Mouse (Mus musculus) lung, adult 18-20 months (tissue): ENCODE measurements around the gene Heatr9.
A peak's percentile ranks its signal among the peaks of the same experiment; 100 is the strongest.
"Not testable (repeated sequence)": the region's sequence is repeated elsewhere in the genome, so short reads cannot be mapped to it uniquely, and the experiment has no call there.

Experiments used
- DNase-seq, 2 experiments: peaks; one replicate each; pipeline ENCODE4 v3.0.0; 2022; ENCODE audit warnings: mixed read lengths in 2 of 2

Gene Heatr9

DNA sequence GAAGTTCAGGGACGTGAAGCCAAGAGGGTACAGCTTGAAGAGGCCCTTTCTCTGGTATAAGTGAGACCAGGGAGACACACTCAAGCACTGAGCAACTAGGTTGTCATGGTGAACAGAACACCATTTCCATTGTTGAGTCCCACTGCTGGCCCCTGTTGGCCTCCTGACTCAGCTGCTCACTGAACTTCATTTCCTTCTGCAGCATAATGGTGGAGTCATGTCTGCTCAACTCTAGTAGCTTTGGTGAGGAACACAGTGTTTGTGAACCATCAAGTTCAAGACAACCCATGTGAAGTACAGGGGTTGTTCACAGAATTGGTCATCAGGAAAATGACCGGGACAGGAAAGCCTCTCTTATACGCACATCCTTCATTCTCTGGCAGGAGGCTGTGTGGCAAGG lies at the start of gene Heatr9:
TSS of gene Heatr9 (minus strand) at position 101 of the 400 bp plus-strand sequence.
- no peak for DNase-seq

DNA sequence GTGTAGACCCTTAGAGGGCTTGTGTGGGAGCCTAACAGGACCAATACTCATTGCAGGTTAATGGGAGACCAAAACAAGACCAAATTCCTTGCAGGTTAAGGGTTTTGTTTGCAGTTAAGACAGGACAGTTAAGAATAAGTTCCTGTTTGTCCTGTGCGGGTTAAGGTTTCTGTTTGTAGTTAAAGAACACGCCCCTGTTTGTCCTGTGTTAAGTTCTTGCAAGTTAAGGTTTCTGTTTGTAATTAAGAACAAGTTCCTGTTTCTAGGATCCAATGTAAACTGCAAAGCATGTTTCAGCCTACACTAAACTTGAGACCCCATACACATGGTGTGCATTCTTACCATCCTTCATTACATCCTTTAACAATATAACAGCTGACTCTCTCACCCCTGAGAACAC lies 48.2 kb upstream of the Heatr9 start:
- no peak for DNase-seq

GRCm38 (mm10) chr11:83569249-83569648 lies 47.3 kb upstream of the Heatr9 start:
- no peak for DNase-seq

GRCm38 (mm10) chr11:83568786-83569185 lies 46.8 kb upstream of the Heatr9 start:
- no peak for DNase-seq

DNA sequence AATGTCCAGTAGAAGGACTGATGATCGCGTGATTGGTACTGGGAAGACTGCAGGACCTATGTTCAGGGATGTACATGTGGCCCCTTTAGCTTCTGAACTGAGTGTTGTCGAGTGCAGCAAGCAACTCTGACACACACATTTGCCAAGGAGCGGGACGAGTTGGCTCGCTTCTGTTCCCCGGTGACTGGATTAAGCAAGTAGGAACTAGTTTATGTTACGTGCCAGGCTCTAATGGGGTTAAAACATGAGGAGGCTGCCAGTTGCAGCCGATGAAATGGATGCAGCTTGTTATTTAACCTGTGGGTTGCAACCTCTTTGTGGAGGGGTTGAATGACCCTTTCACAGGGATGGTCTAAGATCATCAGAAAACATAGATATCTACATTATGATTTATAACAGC lies 46.1 kb upstream of the Heatr9 start:
- DNase-seq = no peak

DNA sequence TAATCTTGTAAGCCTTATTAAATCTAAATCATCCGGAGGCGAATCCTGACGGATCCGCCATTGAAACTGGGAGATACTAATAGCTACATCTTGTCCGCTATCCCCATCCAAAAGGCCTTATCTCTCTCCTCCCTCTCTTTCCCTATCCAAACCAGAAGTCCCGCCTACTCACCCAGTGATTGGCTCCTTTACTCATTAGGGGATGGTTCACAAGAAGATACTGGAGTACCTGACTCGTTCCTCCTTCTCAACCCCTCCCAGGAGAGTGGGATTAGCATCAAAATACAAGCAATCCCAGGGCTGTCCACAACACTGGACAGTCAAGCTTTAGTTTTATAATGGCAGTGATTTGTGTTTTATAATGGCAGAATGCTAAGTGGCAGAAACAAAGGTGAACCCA lies 45.3 kb upstream of the Heatr9 start:
- DNase-seq = no peak

DNA sequence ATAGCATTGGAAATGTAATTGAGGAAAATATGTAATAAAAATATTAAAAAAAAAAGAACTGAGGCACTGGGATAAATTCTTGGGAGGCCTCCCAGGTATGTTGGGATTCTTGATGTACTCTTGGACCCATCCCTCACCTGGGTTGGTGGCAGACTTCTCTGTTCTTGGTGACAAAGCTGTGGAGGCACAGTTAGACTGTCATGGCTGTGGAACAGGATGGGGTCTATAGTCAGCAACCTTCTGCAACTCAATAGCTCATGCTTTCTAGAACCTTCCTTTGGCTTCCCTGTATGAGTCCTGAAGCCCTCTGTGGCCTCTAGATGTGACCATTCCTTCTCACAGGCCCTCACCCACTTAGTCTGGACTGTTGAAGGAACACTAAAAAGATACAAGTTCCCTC lies 44.6 kb upstream of the Heatr9 start:
- no peak for DNase-seq

GRCm38 (mm10) chr11:83563754-83564153 lies 41.8 kb upstream of the Heatr9 start:
- no peak for DNase-seq

GRCm38 (mm10) chr11:83562311-83562887 lies 40.4 kb upstream of the Heatr9 start:
- no peak for DNase-seq

- DNase-seq = no peak
Observed at GRCm38 (mm10) chr11:83560405-83560804, 38.4 kb upstream of the Heatr9 start.

GRCm38 (mm10) chr11:83557074-83557473 lies 35.1 kb upstream of the Heatr9 start:
- DNase-seq = no peak

DNA sequence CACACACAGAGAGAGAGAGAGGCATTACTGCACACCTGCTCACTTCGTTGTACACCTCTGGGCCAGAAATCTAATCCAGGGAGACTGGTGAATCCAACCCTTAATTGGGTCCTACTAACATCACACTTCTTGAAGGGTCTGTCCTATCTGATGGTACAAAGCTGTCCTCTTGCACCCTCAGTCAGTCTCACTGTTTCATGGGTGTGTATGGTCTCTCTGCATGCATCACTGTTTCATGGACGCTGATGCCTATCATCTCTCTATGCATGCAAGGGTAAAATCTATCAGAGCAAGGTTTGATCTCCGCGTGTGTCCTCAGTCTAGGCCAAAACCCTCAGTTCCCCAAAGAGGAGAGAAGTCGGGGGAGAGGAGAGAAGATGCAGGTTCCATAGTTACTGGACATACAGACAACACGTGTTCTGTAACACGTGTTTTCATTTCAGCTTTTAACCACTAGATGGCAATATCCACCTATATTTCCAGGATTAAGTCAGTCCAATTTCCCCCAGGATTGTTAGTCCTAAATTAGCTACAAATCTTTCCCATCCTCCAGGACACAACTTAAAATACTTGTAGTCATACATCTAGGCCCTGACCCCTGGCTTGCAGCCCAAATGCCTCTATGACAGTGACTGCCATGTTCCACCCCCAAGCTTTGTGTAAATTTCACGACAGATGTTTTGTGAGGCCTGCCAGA lies 34.3 kb upstream of the Heatr9 start:
- DNase-seq = no peak

DNA sequence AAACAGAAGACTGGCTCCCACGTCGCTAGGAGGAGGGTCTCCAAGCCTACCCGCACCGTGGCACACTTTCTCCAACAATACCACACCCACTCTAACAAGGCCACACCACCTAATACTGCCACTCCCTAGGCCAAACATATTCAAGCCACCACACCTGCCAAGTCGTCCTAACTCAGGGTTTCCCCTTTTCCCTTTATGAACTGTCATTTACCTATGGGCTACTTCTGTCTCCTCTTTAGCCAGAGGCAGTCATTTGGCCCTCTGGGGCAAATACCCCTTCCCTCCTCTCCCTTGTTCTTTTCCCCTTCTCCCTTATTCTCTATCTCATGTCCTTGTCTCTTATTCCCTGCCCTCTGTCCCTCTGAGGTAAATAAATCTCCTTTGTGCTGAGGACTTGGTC lies 29.7 kb upstream of the Heatr9 start:
- no peak for DNase-seq

GRCm38 (mm10) chr11:83551037-83551436 lies 29.1 kb upstream of the Heatr9 start:
- not testable (repeated sequence) for DNase-seq

DNA sequence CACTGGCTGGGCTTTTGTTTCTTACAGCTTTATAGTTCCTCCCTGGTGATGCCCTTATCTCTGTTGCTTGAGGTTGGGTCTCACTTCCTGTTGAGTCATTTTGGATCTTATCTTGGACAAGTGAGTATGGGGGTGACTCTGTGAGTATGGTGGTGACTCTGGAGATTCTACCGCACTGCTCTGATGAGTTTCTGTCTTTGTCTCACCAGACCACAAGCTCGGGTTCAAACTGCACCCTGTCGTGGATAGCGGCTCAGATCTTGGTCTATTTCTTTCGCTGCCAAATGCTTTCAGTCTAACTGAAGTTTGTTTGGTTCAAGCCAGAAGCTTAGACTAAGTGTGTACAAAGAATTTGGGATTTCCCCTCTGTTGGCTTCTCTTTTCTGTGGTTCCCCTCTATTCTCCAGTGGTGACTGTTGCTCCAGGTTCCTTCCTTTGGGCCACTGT lies 28.2 kb upstream of the Heatr9 start:
- DNase-seq = no peak

GRCm38 (mm10) chr11:83544214-83544613 lies 22.2 kb upstream of the Heatr9 start:
- no peak for DNase-seq

DNA sequence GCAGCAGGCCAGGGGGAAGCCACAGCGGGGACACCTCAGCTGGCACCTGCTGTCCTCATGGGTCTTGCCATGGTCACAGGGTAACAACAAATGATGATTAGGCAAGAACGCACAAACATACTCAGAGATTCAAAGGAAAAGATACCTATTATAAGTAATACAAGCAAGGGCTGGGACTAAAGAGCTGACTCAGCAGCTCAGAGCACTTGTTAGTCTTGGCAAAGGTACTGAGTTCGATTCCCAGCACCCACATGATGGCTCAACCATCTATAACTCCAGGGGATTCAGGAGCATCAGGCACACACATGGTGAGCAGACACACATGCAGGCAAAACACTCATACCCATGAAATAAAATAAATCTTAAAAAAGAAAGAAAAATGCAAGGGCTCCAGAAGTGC lies 19.4 kb upstream of the Heatr9 start:
- no peak for DNase-seq

- no peak for DNase-seq
Observed at GRCm38 (mm10) chr11:83540931-83541330, 19.0 kb upstream of the Heatr9 start.

GRCm38 (mm10) chr11:83538705-83539314 lies 16.8 kb upstream of the Heatr9 start:
- DNase-seq = no peak

GRCm38 (mm10) chr11:83536831-83537230 lies 14.9 kb upstream of the Heatr9 start:
- DNase-seq = no peak

- DNase-seq = peak; percentile 72 to 77
Observed at GRCm38 (mm10) chr11:83534609-83535423, 12.8 kb upstream of the Heatr9 start.

DNA sequence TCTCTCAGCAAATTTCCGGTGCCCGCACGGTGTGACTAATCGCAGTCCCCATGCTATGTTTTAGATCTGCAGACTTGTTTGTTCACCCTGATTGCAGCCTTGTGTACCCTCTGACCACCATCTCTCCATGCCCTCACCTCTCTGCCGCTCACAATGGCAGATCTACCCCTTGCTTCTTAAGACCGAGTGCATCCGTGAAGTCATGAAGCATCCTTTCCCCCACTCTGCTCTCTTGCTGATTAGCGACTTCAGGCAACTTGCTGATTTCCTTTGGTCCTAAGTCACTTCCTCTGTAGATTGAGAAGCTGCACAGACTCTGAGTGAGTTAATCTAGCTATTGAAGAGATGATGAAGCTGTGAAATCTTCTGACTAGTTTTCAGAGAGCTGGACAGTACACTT lies 12.2 kb upstream of the Heatr9 start:
- no peak for DNase-seq

DNA sequence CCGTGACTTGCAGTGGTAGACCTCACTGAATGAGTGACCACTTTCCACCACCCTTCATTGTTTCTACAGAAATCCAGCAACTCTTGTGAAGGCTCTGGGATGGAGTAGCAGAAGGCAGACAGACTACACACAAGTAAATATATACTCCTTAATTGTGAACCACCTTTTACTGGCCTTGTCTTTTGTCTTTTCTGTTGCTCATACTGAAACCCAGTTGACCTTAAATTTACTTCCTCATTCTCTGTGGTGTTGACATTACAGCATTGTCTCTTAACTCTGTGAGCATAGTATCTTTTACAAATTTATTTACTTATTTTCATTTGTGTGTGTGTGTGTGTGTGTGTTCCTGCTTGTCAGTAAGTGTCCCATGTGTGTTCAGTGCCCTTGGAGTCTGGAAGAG lies 11.2 kb upstream of the Heatr9 start:
- DNase-seq = no peak
